Mouse (Mus musculus) kidney, postnatal 4 days (tissue): Measurements from ENCODE around the gene Vmn1r212.
"Not testable (repeated sequence)": the region's sequence is repeated elsewhere in the genome, so short reads cannot be mapped to it uniquely, and the experiment has no call there.

Experiments used
- DNase-seq, 2 experiments: peaks; one replicate each; pipeline ENCODE4 v3.0.0; 2021; ENCODE audit warnings: mixed read lengths in 2 of 2

Vmn1r212 gene

GRCm38 (mm10) chr13:22884105-22884504 is at the start of gene Vmn1r212:
TSS of gene Vmn1r212 (minus strand) at chr13:22884205.
- no peak for DNase-seq

DNA sequence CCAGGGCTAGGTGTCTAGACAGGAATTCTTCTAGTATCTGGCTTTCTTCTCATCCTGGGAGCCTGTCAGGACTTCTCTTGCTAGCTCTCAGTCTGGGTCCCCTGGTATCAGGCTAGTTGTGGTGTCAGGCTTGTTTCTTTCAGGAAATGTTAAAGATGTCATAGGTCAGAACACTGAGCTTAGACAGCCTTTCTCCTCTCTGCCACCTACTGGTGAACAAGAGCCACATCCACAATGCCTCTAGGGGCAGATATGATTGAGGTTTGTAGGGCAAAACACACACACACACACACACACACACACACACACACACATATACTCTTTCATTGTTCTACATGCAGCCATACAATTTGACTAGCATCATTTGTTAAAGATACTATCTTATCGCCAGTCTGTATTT is 4.7 kb downstream of the Vmn1r212 start:
- no peak for DNase-seq

DNA sequence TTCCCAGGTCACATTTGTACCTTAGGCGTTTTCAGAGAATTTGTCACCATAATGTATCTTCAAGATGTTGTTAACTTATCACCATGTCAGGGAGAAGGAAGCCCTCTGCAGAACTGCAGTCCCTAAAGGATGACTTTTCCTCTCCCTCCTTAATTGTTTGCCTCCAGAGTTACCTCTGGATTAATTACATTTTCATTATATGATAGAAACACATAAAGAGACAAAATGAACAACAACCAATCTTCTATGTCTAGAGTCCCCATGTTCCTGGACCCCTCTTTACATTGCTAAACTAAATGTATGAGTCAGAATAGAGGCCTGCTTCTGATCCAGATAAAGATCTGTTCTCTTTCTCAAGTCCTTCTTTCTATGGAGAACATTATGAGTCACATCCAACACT is 26.5 kb downstream of the Vmn1r212 start, which contains the start of gene Vmn1r211:
TSS of gene Vmn1r211 (minus strand) at position 101 of the 400 bp plus-strand sequence.
- DNase-seq = no peak

- DNase-seq = no peak
These were observed 29.2 kb downstream of the Vmn1r212 start for GRCm38 (mm10) chr13:22854760-22855159.

GRCm38 (mm10) chr13:22846798-22847197 is 37.2 kb downstream of the Vmn1r212 start:
- no peak for DNase-seq

DNA sequence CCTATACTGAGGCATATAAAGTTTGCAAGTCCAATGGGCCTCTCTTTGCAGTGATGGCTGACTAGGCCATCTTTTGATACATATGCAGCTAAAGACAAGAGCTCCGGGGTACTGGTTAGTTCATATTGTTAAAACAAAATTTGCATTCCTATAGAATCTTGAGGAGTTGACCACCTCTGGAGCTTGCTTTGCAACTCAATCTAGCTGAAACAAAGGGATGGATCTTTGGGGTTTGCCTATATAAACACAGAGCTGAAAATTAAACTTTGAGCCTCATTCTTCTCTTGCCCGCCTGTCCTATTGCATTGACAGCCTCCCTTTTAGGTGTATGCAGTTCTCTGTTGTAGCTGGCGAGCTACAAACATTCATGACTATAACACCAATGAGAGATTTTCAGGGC is 39.7 kb downstream of the Vmn1r212 start:
- DNase-seq = not testable (repeated sequence)
